Mouse (Mus musculus) urinary bladder, postnatal 25 days (tissue): Measurements from ENCODE around the gene Tcf12.

Experiments
- DNase-seq: peaks from one replicate; pipeline ENCODE4 v3.0.0; 2022; ENCODE audit warnings: low spot score

Gene Tcf12

GRCm38 (mm10) chr9:71805646-71806421 is 305.8 kb downstream of the Tcf12 start:
- no peak for DNase-seq

DNA sequence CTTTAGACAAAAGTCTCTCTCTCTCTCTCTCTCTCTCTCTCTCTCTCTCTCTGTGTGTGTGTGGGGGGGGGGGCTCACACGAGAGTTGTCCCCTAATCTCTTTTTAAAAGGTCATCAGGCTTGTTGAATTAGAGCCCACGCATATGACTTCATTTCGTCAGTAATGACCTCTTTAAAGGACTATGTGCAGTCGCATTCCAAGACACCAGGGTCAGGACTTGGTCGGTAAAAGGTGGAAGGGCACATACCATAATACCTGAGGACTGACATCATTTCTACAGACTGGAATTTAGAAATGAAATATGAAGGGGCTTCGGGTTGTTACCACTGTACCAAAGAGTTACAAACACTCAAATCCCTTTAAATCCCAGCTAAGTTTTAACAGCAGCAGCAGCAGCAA is 307.6 kb downstream of the Tcf12 start:
- no peak for DNase-seq

- DNase-seq = no peak
Measured at GRCm38 (mm10) chr9:71803281-71803680, 308.4 kb downstream of the Tcf12 start.

GRCm38 (mm10) chr9:71799598-71799997 is 312.1 kb downstream of the Tcf12 start:
- no peak for DNase-seq

DNA sequence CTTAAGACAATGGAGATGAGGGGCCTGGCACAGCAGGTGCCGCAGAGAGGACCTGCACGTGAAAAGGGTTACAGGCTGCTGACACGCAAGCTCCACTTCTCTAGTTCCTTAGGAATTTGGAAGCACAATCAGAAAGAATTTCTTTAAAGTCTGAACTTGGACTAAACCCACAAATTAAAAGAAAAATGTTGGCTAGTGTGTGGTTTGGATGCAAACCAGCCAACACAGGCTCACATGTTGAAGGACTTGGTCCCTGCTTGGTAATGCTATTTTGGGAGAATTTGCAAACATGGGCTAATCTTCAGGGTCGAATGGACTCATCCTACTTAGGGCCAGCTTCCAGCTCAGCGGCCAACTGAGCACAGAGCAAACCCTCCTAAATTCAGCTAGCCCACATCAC is 313.5 kb downstream of the Tcf12 start:
- DNase-seq = no peak
